Mouse (Mus musculus): ENCODE results near the gene Bahd1.
A peak's percentile ranks its signal among the peaks of the same experiment; 100 is the strongest.

Gene Bahd1

DNA sequence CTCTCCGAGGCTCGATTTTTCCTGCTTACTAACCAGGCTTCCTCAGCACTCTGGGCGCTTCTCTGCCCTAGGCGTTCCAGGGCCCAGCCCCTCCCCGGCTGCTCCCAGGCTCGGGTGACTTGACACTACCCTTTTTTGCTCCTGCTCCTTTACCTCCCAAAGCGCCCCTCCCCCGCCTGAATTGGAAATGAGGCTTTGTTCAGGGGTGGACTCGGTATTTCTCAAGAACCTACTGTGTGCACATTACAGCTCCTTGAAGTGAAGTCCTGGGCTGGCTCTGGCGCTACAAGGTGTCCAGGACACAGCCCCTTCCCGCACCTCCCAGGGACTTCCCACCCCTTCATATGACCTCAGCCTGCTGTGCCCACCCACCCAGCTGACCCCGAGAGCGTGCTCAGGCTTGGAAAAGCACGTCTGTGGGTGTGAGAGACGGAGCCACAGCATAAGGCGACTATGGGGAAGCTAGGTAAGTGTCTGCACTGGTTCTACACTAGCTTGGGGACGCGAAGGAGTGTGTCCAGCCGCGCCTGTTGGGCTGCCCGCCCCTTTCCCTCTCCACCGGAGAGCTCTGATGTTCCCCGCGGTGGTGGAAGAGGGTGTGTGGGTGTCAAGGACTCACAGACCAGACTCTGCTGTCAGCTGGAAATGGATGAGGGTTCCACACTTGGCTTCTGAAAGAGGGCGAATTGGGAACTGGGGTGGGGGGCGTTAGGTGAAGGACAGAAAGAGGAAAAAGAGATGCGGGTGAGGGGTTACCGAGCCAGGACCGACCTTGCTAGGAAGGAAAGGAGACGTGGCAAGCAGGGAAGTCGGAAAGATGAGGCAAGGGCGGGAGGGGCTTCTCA is at the start of gene Bahd1:
Gene Bahd1, plus strand, starts transcription at position 397 of the 845 bp plus-strand sequence.
- DNase-seq (ENCODE audit: low spot score in 2 of 2), result peak in 1 of 2 experiments; percentile 32

DNA sequence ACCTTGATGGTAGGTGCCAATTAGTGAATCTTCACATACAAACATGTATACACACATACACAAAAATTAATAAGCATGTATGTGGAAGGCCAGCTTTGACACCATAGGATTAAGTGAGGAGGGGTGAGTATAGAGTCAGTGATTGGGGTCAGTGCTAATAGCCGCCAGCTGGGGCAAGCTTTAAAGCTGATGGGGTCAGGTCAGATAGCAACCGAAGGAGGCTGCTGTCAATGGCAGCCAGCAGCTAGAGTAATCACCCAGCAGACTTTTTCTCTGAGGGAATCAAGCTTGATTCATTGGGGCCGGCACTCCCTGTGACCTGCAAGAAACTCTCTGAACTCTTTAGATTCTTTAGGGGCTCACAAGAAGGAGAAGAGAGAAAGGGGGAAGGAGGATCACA is 48.4 kb upstream of the Bahd1 start:
- no peak for DNase-seq (ENCODE audit: low spot score in 2 of 2)

GRCm38 (mm10) chr2:118861454-118862339 is 38.5 kb upstream of the Bahd1 start, which contains the start of gene Ivd:
Ivd (plus strand) TSS chr2:118861954.
- DNase-seq (ENCODE audit: low spot score in 2 of 2), result peak; percentile 93 to 94

DNA sequence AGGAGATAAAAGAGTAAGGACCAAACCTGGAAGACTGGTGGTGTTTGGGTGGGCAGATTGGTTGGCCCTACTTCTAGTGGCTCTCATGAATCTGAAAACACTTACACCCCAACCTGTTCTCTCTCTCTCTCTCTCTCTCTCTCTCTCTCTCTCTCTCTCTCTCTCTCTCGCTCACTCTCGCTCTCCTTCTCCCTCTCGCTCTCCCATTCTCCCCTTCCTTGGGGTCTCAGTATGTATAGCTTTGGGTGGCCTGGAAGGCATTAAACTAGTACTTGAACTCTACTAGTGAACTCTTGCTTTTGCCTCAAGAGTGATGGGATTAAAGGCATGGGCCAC is 37.9 kb upstream of the Bahd1 start:
- no peak for DNase-seq (ENCODE audit: low spot score in 2 of 2)

- no peak for DNase-seq (ENCODE audit: low spot score in 2 of 2)
Measured at GRCm38 (mm10) chr2:118870601-118871000, 29.6 kb upstream of the Bahd1 start.

- DNase-seq (ENCODE audit: low spot score in 2 of 2), result no peak
Measured at GRCm38 (mm10) chr2:118871032-118871431, 29.1 kb upstream of the Bahd1 start.

DNA sequence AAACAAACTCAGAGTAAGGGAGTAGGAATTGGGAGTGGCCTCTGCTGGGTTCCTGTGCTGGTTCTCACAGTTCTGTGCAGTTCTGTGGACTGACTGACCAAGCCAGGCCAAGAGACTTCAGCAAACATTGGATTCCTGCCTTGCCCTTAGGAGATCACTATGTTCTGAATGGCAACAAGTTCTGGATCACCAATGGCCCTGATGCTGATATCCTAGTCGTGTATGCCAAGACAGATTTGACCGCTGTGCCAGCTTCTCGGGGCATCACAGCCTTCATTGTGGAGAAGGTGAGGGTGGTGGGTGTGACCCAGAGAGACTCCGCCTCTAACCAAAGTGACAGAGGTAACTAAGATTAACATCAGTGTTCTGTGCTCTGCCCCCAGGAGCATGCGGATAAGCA is 27.2 kb upstream of the Bahd1 start:
- no peak for DNase-seq (ENCODE audit: low spot score in 2 of 2)

- DNase-seq (ENCODE audit: low spot score in 2 of 2), result no peak
Measured at GRCm38 (mm10) chr2:118873890-118874430, 26.2 kb upstream of the Bahd1 start.

GRCm38 (mm10) chr2:118875316-118875715 is 24.9 kb upstream of the Bahd1 start:
- DNase-seq (ENCODE audit: low spot score in 2 of 2), result no peak

- no peak for DNase-seq (ENCODE audit: low spot score in 2 of 2)
Measured at GRCm38 (mm10) chr2:118876453-118876852, 23.7 kb upstream of the Bahd1 start.

GRCm38 (mm10) chr2:118881019-118881418 is 19.2 kb upstream of the Bahd1 start:
- no peak for DNase-seq (ENCODE audit: low spot score in 2 of 2)

GRCm38 (mm10) chr2:118881956-118882355 is 18.2 kb upstream of the Bahd1 start:
- no peak for DNase-seq (ENCODE audit: low spot score in 2 of 2)

GRCm38 (mm10) chr2:118882840-118883679 is 17.1 kb upstream of the Bahd1 start:
- peak; percentile 66 to 75 for DNase-seq (ENCODE audit: low spot score in 2 of 2)

- DNase-seq (ENCODE audit: low spot score in 2 of 2), result no peak
Measured at GRCm38 (mm10) chr2:118887440-118887839, 12.7 kb upstream of the Bahd1 start.

DNA sequence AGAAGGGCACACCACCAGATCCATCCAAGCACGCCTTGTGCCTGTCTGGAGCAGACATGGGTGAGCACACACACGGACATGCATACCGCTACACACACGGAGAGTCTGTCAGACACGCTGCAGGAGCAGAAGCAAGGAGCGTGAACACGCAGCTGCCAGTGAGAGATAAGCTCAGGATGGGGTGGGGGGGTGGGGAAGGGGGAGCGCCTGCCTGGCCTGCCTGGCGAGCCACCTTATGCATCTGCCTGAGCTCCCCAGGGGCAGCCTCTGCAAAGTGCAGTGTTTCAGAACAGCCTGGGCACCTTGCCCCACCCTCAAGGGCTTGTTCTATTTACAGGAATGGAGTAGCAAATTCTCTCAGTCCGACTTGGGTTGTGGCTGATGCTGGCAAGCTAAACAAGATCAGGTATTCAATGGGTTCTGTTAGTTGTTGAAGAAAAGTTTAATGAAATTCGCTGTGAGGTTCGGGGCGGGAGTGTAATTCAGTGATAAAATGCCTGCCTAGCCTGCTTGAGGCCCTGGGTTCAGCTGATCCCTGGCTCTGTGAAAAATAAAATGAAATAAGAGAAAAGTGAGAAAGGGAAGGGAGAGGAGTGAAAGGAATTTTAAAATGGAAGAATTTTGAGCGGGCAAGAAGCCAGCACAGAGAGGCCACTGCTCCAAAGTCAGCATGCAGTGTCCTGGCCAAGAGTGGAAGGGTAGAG is 12.2 kb upstream of the Bahd1 start:
- no peak for DNase-seq (ENCODE audit: low spot score in 2 of 2)

DNA sequence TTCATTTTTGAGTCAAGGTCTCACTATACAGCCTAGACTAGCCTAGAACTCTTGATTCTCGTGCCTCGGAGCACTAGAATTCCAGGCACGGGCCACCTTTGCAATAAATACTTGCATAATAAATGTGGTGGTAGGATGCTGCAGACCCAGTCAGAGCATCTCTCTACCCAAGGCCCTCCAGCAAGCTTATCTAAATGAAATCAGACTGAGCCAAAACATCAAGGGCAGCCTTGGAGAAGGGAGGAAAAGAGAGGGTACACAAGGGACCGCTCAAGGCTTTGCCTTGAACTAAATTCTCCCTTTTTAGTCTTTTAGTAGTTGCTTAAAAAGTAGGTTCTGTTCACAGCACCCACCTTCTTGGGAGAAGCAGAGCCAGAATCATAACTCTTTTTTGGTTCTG is 9.0 kb upstream of the Bahd1 start:
- DNase-seq (ENCODE audit: low spot score in 2 of 2), result no peak

GRCm38 (mm10) chr2:118895990-118896913 is 3.9 kb upstream of the Bahd1 start:
- no peak for DNase-seq (ENCODE audit: low spot score in 2 of 2)

DNA sequence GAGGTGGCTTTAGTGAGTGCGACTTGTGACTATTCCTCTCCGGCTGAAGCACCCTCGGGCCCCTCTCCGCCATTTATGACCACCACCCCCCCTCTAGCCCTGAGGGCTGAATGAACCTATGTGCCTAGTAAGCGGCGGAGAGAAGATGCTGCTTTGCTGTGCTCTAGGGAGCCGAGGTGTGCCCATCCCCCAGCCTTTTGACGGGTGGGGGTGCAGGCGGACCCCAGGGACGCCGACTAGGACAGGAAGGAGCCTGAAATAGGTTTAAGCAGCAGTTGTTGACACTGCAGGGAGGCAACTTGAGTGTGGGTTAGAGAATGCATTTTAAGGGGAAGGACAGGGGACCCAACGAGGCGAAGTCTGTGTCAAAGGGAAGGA is 3.3 kb upstream of the Bahd1 start:
- DNase-seq (ENCODE audit: low spot score in 2 of 2), result no peak

GRCm38 (mm10) chr2:118897392-118897791 is 2.8 kb upstream of the Bahd1 start:
- no peak for DNase-seq (ENCODE audit: low spot score in 2 of 2)

- no peak for DNase-seq (ENCODE audit: low spot score in 2 of 2)
Measured at GRCm38 (mm10) chr2:118897808-118898207, 2.4 kb upstream of the Bahd1 start.

Measured in right cerebral cortex, postnatal 36 days (tissue).